Mouse (Mus musculus) frontal cortex, postnatal 25 days (tissue): Measurements from ENCODE around the gene Fam19a5.

Source experiments
- DNase-seq, 2 experiments: peaks; one replicate each; pipeline ENCODE4 v3.0.0; 2022; ENCODE audit warnings: low spot score in 2 of 2

Fam19a5 gene

DNA sequence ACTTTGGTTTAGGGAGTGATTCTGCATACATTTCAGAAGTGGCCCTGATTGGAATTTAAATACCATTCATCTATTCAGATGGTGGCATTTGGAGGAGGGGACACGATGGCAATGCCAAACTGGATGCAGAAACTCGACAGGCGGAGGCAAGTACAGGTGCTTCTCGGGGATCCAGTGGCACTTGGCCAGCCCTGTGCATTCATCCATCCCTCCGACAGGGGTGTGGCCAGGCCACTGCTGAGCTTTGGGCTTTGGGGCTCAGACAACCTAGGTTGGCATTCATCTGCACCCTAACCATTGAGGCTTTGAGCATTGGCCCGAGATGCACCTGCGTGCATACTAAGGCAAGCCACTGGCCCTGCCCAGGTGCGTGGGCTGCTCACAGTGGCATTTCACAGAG is 52.6 kb downstream of the Fam19a5 start:
- no peak for DNase-seq

DNA sequence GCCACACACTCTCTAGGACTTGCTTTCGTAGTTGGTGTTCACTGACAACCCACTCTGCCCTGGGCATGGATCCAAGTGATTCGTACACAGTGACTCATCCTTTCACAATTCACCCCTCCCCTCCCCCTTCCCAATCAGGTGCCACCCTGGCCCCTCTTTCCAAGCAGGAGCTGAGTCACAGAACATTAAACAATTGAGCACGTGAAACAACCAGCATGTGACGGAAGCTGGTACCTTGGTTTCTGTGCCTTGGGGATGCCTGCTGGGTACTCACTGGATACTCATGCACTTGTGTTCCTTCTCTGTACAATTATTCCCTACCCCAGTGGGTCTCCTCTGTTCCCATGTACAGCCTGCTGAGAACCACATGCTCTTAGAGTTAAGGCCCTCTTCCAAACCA is 53.0 kb downstream of the Fam19a5 start:
- DNase-seq = peak in 1 of 2 experiments; percentile 44

DNA sequence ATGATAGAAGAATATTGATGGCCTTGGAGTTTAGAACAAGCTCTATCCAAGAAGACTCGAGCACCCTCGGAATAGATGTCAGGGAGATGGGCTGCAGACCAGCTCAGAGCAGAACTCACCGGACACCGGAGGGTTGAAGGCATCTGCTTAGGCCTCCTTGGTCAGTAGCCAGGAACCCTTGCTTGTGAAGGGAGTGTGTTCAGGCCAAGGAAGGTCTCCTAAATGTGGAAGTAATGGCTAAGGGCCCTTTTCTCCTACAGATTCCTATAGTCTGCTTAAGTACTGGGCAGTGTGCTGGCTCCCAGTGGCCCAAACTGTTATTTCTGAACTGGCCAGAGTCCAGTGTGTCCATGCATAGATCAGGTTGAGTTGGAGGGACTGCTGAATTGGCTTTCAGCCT is 53.7 kb downstream of the Fam19a5 start:
- no peak for DNase-seq

DNA sequence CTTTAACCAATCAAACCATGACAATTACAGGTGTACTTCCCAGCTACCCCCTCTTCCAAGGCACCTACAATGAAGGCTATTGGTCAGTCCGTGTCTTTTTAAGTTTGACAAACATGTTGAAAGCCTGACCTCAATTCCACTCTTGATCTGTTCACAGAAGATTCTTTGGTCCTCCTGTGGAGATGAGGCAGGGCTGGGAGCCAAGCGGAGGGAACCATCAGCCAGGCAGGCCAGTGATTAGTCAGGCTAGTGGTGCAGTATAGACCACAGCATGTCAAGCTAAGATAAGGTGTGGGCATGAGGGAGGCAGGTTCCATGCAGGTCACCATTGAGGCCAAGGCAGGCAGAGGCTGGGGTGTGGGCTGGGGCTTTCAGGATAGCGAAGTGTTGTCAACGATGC is 54.5 kb downstream of the Fam19a5 start:
- no peak for DNase-seq

DNA sequence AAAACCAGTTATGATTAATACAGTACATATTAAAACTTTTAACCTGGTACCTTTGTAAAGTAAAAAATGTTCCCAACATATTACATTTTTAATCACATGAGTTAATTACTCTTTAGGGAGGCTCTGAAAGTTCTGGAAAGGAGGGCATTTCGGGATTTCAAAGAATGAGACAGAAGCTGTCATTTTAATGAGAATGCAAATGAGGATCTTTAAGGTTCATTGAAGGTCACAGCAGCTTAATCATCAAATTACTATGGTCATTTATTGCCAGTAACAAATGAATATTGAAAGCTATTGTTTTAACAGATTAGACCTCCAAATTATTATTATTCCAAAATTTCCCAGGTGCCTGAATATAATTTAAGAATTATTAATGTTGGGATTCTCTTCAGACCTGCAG is 59.2 kb downstream of the Fam19a5 start:
- DNase-seq = no peak

DNA sequence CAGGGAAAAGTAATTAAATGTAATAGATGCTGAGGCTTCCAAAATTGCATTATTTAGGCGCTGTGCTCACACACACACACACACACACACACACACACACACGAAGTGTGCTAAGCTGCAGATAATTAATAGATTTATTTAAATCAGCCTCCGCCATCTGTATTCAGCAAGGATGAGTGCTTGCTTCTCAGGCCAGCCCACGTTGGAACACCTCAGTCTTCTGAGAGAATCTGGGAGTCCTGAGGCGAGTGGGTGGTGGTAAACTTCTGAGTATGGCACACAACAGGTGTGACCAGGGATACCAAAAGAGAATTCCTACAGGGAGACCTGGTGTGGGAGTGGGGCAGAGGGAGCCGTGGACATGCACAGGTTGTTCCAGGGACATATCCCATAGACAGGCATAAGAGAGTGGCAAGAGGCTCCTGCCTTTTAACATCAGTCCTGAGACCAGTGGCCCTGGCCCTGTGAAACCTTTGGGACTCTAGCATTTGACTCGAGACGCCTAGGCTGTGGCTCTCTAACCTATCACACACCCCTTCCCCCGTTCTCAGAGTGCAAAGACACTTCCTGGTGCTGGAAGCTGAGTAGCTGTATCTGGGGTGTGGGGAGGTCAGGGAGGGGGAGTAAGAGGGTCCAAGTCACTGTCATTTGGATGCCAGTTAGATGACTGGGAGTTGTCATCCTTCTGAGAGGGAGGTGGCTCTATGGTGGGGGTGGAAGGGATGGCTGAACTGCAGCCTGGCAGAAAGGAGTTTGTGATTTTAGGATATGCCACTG is 61.6 kb downstream of the Fam19a5 start:
- no peak for DNase-seq

DNA sequence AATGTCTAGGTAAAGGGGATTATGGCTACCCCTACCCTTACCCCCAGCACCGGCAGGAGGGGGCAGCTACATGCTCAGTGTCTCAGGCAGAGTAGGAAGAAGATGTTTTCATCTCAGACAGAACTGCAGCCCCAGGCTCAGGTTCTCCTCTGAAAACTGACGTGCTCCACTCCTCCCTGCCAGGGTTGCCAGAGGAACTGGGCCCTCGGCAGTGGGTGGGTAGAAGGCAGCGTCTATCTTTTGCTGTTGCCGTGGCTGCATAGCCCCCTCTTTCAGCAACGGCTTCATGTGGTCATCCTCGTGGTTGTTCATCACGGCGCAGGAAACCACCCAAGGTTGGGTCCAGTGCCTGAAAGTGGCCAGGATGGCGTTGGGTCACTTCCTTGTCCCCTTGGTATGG is 62.6 kb downstream of the Fam19a5 start:
- no peak for DNase-seq

DNA sequence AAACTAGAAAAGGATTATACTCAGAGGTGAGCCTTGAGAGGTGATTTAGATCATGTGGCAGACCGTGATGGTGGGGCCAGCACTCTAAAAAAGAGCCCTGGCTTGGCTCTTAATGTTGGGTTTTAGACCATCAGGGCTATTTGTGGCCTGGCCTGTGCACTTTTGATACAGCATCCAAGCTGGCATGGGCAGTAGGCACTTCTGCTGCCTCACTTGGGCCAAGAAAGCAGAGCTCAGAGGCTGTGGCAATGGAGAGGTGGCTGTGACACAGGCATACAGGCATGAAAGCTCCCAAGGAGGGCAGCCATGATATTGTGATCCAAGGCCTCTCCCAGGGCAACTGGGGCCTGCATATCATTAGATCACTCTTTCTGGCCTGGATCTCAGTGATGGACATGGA is 65.1 kb downstream of the Fam19a5 start:
- no peak for DNase-seq

DNA sequence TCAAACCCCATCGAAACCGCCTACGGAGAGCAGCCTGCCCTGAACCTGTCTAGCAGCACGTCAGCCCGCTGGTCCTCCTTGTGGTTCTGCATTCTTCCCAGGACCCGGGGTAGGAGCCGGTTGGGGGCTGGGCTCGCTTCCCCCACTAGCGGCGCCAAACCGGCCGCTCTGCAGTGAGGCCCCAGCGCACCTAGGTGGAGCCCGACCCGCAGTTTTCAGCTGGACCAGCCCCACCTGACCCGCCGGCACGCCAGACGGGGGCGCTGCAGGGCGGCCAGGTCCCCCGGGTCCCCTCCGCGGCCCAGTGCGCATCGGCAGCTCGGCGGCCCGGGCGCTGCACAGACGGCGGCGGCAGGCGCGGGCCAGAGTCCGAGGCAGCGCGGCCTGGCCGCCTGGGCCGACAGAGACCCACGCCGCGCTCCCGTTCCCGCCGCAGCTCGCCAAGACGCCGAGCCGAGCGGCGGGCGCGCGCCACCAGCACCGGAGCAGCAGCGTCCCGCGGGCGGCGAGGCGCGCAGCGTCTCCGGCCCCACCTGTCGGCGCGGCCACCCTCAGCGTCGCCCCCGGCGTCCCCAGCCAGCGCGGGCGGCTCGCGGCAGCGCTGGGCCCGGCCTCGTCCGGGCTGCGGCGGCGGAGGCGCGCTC is 80.0 kb downstream of the Fam19a5 start:
- peak; percentile 76 to 88 for DNase-seq

DNA sequence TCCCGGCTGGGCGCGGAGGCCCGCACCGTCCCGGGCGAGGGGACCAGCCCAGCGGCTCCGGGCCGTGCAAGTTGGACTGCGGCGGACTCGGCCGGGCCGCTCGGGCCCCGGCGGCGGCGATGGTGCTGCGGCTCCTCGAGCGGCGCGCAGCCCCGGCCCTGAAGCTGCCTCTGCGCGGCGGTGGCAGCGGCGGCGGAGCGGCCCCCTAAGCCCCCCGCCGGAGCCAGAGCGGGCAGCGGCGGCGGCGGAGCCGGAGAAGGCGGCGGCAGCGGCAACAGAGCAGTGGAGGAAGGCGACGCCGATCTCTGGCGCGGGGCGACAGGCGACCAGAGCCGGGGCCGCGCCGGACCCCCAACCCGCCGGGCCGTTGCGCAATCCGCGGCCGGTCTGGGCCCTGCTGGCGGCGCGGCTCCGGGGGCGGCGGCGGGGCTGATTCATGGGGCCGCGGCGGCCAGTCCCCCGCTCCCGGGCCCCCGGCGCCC is 80.6 kb downstream of the Fam19a5 start:
- DNase-seq = no peak

DNA sequence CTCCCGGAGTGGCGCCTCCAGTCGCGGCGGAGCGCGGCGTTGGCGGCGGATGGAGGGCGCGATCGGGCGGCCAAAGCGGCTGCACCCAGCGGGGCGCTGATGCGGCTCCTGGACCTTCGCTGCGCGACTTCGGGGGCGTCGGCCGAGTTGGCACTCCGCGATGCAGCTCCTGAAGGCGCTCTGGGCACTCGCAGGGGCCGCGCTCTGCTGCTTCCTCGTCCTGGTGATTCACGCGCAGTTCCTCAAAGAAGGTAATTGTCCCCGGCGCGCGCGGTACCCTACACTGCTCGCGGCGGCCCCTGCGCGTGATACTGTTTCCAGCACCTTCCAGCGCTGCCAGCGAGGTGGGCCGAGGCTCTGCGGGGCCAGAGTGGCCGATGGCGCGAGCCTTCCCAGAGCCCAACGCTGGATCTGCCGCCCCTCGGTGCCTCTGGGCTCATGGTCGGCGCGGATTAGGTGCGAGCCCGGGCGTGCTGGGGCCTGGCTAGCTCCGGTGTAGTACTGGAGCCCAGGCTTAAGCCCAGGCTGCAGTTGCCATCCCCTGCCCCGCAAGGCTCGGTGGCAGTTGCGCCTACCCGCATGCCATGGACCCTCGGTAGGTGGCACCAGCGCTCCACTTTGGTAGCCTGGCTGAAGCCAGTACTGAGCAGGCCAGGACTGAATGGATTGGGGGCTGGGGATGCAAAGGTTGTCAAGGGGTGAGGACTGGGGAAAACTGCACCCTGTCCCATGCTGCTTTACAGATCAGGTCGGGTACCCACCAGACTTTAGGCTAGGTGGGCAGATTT is 81.3 kb downstream of the Fam19a5 start:
- DNase-seq = peak; percentile 80 to 92

DNA sequence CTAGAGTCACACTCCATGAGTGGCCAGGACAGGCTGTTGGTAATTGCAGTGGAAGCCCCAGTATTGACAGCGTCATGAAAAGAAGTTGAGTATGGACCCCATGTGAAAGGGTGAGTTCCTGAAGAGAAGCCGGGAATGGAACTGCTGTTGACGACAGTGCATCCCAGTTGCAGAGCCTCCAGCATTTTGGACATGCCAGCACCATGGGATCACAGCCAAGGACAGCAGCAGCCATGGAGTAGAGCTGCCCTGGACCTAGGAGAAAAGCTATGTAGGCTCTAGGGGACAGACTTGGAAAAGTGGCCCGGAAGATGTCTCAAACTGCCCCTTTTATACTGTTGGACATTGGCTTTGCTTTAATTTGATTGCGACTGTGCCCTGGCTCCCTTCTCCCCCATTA is 91.2 kb downstream of the Fam19a5 start:
- DNase-seq = no peak

DNA sequence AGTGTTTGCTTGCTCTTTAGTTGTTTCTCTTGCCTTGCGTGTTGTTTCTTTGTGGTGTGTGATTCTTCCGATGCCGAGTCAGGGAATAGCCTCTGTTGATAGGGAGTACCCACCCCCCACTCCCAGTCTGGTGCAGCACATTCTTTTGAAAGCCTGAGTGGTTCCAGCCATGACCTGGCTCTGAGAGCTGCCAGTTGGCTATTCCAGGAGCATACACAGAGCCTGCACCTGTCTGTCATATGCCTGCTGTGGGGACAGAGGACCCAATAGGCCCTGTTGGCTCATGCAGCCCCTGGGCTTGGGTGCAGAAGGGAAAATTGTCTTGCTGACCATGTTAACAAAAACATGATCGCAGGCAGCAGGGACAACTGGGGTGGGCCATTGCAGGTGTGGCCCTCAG is 92.3 kb downstream of the Fam19a5 start:
- DNase-seq = no peak

DNA sequence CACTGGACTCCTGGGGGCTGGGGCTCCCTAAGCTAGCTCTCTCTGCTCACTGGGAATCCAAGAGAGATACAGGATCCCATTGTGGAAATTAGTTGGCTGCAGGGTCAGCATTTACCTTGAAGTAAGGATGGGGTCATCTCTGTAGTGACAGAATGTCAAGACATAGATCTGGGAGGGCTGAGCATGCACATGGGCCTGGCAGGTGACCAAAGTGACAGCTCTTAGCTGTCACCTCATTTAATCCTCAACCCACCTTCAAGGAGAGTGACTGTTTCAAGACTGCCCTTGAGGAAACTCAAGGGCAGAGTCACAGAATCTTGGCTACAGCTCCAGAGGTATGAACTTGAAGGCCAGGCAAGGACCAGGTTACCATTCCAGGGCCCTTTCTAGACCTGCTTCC is 93.1 kb downstream of the Fam19a5 start:
- no peak for DNase-seq

DNA sequence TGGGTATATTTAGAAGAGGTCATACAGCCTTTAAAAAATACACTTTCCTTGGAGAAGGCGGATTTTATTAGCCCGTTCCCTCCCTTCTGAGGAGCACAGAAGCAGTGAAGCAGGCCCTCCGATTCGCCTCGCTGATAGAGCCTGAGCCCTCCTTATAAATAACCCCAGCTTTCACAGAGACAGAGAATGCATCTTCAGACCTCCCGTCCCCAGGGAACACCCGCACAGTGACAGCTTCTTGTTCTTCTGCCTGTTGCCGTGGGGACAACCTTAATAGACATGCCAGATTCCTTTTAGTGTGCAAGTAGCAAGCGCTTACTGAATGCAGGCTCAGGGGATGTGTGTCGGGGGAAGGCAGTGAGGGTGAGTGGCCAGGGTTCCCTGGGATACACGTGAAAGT is 94.2 kb downstream of the Fam19a5 start:
- DNase-seq = no peak

DNA sequence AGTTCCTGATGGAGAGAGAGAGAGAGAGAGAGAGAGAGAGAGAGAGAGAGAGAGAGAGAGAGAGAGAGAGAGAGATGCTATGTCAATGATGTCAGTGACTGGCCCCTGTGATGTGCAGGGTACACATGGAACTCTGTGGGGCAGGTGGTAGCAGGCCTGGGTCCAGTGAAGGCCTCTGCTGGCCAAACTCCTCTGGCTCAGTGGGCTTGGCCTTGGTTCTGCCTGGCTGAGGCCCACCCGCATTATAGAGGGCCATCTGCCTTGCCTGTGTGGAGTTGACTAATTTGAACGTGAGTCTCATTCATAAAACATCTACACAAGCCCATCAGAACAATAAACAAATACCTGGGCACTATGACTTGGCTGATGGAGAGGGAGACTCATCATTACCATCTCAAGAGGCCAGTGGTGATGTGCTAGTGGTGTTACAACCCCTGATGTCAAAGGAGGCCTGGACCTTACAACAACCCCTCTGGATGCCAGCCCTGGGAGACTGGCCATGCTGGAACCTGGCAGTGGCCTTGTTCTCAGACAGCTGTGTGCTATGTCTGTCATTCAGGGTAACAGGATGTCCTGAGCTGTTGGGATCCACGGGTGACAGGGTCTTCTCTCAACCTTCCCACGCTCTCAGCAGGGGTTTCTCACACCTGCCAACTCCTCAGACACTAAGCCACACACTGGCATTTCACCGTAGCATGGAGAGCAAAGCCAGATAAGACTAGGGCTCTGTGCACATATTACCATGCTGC is 102.4 kb downstream of the Fam19a5 start:
- DNase-seq = no peak

DNA sequence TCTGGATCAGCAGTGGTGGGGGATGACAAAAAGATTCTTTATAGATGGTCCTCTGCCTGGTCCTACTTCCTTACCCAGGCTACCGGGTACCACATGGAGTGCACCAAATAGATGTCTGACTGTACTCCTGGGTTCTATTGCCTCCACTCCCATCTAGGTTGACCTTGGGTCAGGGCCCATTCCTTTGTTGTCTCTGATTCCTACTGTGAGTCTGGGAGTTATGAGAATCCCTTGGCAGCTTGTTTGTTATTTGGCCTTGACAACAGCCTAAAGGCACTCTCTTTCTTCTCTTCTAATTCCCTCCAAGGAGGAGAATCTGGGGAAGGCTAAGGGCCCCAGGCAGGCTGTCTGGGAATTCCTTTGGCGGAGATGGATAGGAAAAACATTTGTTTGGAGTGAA is 105.6 kb downstream of the Fam19a5 start:
- no peak for DNase-seq

DNA sequence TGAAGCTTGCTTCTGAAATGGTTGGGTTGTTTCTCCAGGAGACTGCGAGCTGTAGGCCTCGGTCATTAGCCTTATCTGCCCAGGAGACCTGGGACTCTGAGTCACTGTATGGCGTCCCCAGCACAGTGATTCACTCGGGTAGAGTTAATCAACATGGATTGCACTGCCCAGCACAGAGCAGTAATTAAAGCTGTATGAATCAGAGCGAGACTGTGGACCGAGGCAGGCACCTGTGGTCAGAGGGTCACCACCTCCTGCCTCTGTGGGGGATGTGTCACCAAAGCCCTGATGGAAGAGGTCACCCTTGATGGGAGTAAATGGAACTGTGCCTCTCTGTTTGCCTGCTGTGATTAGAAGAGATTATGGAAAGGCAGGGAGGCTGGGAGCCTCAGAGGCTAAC is 110.5 kb downstream of the Fam19a5 start:
- DNase-seq = no peak

DNA sequence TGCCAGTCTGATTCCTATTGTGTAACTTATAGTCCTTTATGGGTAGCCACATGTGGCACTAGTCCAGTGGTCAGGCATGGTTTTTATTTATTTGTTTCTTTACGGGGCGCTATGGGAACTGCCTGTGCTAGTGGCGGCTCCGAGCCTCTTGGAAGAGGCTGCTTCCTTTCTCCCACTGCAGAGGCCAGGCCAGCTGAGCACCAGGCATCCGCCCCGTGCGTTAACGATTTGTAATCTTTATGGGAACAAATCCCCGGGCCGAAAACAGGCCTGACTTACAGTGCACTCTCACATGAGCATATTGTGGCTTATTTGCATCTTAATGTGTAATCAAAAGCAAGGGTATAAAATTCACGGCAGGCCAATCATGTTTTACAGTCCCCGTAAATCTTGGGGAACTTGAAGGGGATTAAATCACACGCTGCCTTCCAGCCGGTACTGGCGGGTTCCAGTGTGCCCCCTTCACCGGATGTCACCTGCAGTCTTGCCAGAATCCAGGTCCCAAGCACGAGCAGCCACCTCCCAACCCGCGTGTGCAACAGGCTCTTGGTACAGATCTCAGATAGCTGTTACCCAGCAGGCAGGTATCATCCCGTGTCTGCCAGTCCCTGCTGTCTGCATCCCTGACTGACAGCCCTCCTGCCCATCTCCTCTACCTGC is 112.5 kb downstream of the Fam19a5 start:
- no peak for DNase-seq

DNA sequence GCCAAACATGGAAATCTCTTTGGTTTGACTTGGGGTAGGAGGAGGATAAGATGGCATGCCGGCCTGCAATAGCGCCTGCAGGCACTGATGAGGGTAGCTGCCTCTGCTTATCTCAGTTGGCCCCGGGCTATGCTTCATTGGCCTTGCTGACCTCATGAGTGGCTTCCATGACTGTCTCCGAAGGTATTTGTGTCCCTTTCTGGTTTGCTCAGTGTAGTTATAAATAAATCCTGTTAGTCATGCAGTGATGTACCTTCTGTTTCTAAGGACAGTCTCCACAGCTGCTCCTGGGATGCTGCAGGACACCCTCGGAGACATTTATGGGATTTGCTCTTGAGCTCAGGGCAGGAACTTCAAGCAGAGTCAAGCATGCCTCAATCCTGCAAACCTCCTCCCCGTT is 115.6 kb downstream of the Fam19a5 start:
- no peak for DNase-seq

DNA sequence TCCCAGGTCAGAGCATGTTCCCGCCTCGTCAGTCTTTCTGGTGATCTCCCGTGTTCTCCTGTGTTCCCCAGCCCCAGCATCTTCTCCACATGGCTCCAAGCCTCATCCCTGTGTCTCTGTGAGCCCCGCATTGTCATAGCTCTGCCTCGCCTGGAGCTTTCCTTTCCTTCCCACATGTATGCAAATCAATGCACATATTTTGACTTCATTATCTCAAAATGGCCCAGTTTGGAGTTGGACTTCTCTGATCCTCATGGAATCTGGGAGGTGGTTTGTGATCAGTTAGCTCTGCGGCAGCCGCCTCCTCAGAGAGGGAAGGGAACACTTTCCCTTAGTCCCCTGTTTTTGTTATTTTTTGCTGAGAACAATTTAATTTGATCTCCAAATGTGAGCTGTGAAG is 117.9 kb downstream of the Fam19a5 start:
- DNase-seq = peak in 1 of 2 experiments; percentile 26
